Mouse (Mus musculus) heart, adult 2 months (tissue): ENCODE measurements around the gene Ndufa4l2. TPM values are rescaled to one million over a fixed set of nuclear protein-coding genes. Genes with fewer than 3 reads are reported as not detected.

Source experiments
- DNase-seq, 2 experiments: peaks; one replicate each; pipeline ENCODE4 v3.0.0; 2021
- H3K27ac ChIP-seq: fragments of 200-600 bp; 2 replicates; pipeline ENCODE4 v1.8.1; 2022
- H3K27me3 ChIP-seq: fragments of 200-500 bp; 2 replicates; pipeline ENCODE4 v1.6.1; 2012; ENCODE audit warnings: mild to moderate bottlenecking, low read length, inconsistent platforms, mixed read lengths; ENCODE audit not compliant: control insufficient read depth, insufficient read depth
- H3K36me3 ChIP-seq: fragments of 200-500 bp; 2 replicates; pipeline ENCODE4 v1.6.1; 2012; ENCODE audit warnings: low read length, inconsistent platforms; ENCODE audit not compliant: control insufficient read depth, insufficient read depth
- H3K4me1 ChIP-seq: fragments of 200-500 bp; 2 replicates; pipeline ENCODE4 v1.6.1; 2011; ENCODE audit warnings: low read length; ENCODE audit not compliant: control insufficient read depth, insufficient read depth
- H3K4me3 ChIP-seq: fragments of 200-600 bp; 2 replicates; pipeline ENCODE4 v1.8.1; 2022
- H3K79me2 ChIP-seq: fragments of 200-500 bp; replicated peaks from 2 replicates; pipeline ENCODE4 v1.6.1; 2012; ENCODE audit warnings: mild to moderate bottlenecking, inconsistent platforms, low read length, moderate library complexity, mixed read lengths; ENCODE audit not compliant: control insufficient read depth, insufficient read depth
- H3K9ac ChIP-seq: fragments of 200-500 bp; 2 replicates; pipeline ENCODE4 v1.6.1; 2012; ENCODE audit warnings: low read depth, mild to moderate bottlenecking, control low read depth, inconsistent platforms, low read length, mixed read lengths
- CTCF ChIP-seq: fragments of 200-600 bp; IDR thresholded peaks from 2 replicates; pipeline ENCODE4 v1.8.1; 2022; ENCODE audit warnings: antibody characterized with exemption, mild to moderate bottlenecking, moderate library complexity
- EP300 ChIP-seq: fragments of 200-500 bp; IDR thresholded peaks from 2 replicates; pipeline ENCODE4 v1.6.1; 2011; ENCODE audit warnings: low read depth, low read length, control low read depth; ENCODE audit not compliant: insufficient read depth
- POLR2A ChIP-seq: fragments of 200-500 bp; IDR thresholded peaks from 2 replicates; pipeline ENCODE4 v1.6.1; 2011; ENCODE audit warnings: mild to moderate bottlenecking, low read depth, low read length, control low read depth; ENCODE audit not compliant: insufficient read depth
- WGBS: fragments of 180-500 bp; shearing (Covaris S2); methylation state at CpG from one replicate; pipeline ENCODE4 v1.1.7; 2018; 5-methylcytosine and 5-hydroxymethylcytosine counted together
- intact Hi-C: fragments of 180-260 bp; cut with DNase I; formaldehyde crosslinking; loops from one replicate; pipeline ENCODE4 v1.15.1; 2025
- polyA plus RNA-seq: library from polyadenylated mRNA; depleted of rRNA; stranded (reverse); fragments of >200 nt; gene quantifications from 2 replicates; pipeline ENCODE4 v1.2.3, GENCODE M21; 2012
- total RNA-seq, 2 experiments: library from RNA; stranded (reverse); gene quantifications; 2 replicates each; pipeline ENCODE4 v1.2.3; 2021

Ndufa4l2 gene
- total and polyA plus RNA-seq, 3 experiments: 20.1 to 45.1 (median 27.9) TPM

DNA sequence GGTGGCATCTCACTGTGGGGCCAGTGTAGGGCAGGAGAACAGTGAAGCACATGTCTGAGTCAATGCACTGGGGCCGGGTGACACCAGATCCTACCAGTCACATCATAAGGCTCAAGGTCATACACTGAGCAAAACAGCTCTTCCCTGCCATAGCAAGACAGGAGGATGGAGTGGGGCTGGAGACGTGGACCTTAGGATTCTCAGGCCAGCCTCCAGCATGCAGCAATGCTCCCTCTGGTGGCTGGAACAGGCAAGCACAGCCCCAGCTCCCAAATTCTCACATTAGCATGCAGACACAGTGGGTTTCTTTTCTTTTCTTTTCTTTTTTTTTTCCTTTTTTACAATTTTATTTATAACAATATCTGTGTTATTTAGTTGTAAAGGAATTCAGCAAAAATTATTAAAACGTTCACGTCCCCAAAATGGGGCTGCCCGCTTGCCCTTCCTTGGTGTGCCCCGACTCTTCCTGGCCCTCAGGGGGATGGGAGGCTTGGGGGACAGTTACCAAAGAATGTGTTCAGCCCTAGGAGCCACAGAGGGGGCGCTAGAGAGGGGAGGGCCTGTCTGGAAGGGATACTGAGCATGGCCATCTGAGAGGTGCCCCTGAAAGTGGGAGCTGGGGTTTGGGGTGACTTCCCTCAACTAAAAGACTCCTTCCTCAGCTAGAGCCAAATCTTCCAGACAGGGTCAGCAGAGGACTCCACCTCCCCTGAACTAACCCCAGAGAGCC lies 23.3 kb downstream of the Ndufa4l2 start:
- H3K4me3 ChIP-seq: no peak overlapping the region
- intact Hi-C loops: loop anchor here (1.0 kb wide), 2 partner anchors 25 to 29 kb away; no protein-coding TSS in a partner anchor
- H3K36me3 ChIP-seq: no peaks in the 10 kb centered on the region
- peak; percentile 75 to 84 for DNase-seq
- TF ChIP-seq CTCF: peak; percentile 98
- TF ChIP-seq EP300: no peak
- no peak for TF ChIP-seq POLR2A
- 27% methylated on average over 7 of the region's 7 CpGs for WGBS
- H3K4me1 ChIP-seq: peaks cover 4% of the 10 kb centered on the region
- no peak overlapping the region for H3K9ac ChIP-seq
- no peak overlapping the region for H3K27ac ChIP-seq
- H3K27me3 ChIP-seq: peaks cover 11% of the 10 kb centered on the region
- H3K79me2 ChIP-seq: no peaks in the 10 kb centered on the region

DNA sequence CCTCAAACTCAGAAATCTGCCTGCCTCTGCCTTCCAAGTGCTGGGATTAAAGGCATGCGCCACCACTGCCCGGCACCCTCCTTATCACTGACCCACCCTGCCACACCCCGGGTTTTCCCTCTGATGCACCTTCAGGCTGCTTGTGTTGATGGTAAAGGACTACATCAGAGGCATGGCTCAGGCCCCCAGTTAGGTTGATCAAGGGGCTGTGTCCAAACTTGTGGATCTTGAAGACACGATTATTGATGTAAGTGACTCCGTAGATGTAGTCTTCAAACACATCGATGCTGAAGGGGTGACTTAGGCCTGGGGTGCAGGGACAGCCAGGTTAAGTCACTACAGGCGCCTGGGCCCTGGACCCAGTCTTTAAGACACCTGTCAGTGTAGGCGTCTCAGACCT lies 26.7 kb downstream of the Ndufa4l2 start:
- Histone ChIP-seq H3K4me1 (no peaks in the 10 kb centered on the region), H3K79me2 (no peaks in the 10 kb centered on the region), H3K27me3 (no peaks in the 10 kb centered on the region), H3K9ac (no peak overlapping the region), H3K27ac (no peak overlapping the region), H3K36me3 (no peaks in the 10 kb centered on the region), H3K4me3 (no peak overlapping the region)
- intact Hi-C loops: no loop called here
- WGBS: 94% methylated on average over 8 of the region's 8 CpGs
- no peak for DNase-seq
- no peak for TF ChIP-seq EP300
- no peak for TF ChIP-seq POLR2A
- TF ChIP-seq CTCF: no peak

DNA sequence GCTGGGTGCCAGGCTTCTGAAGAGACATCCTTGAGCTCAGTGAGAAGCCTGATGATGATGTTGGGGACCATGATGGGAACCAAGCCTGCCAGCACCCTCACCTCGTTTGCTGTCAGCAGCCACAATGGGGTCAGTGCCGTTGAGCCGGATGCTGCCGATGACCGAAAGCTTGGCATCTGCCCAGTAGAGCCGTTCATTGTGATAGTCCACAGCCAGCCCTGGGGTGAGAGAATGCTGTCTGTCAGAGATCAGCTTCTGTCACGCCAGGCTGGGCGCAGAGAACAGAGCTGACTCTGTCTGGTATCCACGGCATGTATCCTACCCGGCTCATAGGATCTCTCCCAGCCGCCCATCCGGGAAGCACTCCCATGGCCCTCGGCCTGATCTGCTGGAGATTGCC lies 27.3 kb downstream of the Ndufa4l2 start:
- H3K79me2 ChIP-seq: no peaks in the 10 kb centered on the region
- no peak for TF ChIP-seq POLR2A
- TF ChIP-seq EP300: no peak
- TF ChIP-seq CTCF: no peak
- H3K9ac ChIP-seq: no peak overlapping the region
- H3K36me3 ChIP-seq: no peaks in the 10 kb centered on the region
- no peaks in the 10 kb centered on the region for H3K4me1 ChIP-seq
- intact Hi-C loops: no loop called here
- H3K4me3 ChIP-seq: no peak overlapping the region
- no peak overlapping the region for H3K27ac ChIP-seq
- DNase-seq: peak in 1 of 2 experiments; percentile 42
- H3K27me3 ChIP-seq: no peaks in the 10 kb centered on the region
- WGBS: 54% methylated on average over 13 of the region's 13 CpGs

DNA sequence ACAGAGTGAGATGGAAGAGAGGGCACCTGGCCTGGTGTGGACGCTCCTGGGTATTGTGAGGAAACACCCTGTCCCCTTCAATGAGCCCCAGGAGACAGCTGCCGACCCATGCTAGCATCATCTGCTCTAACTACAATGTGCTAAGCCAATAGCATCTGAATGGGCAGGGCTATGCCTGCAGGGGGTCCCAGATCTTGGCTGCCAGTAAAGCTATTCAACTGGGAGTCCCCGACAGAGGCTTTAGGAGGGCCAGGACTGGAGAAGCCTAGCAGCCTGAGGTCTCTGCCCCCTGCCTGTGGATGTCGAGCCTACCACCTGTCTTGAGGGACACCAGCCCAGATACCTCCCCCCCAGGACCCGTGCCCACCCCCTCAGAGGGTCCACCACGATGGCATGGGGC lies 28.0 kb downstream of the Ndufa4l2 start:
- no peak for DNase-seq
- Histone ChIP-seq H3K36me3 (no peaks in the 10 kb centered on the region), H3K27me3 (no peaks in the 10 kb centered on the region), H3K79me2 (no peaks in the 10 kb centered on the region), H3K9ac (no peak overlapping the region), H3K4me3 (no peak overlapping the region), H3K4me1 (no peaks in the 10 kb centered on the region), H3K27ac (no peak overlapping the region)
- 66% methylated on average over 6 of the region's 6 CpGs for WGBS
- intact Hi-C loops: no loop called here
- TF ChIP-seq EP300 (no peak), POLR2A (no peak), CTCF (no peak)

DNA sequence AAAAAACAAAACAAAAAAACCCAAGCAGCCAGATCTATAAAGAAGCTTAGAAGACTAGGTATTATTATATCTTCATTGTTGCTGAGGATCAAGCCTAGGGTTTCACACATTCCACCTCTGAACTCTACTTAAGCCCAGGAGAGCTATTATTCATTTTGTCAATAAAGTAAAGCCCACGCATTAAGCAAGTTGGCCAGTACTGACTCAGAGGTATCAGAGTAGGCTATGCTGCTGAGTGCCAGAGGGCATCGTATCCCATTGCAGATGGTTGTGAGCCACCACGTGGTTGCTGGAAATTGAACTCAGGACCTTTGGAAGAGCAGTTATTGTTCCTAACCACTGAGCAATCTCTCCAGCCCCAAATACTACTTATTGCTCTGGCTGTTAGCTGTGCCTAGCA lies 29.1 kb downstream of the Ndufa4l2 start:
- Histone ChIP-seq H3K79me2 (no peaks in the 10 kb centered on the region), H3K36me3 (no peaks in the 10 kb centered on the region)

DNA sequence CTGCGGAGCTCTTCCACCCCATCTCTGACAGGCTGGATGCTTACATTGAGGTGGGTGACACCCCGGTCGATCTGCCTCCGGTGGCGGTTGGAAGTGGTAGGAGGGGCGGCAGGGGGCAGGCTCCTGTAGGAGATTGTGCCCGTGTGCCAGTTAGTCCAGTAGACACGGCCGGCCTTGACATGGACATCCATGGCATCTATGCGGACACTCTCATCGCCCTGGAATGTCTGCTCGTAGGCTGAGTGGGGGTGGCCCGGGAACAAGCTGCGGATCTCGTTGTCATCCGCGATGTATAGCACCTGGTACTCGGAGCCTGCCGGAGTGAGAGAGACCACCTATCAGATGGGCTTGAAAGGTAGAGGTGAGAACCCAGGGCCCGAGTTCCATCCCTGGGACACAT lies 29.6 kb downstream of the Ndufa4l2 start:
- intact Hi-C loops: no loop called here
- DNase-seq: no peak
- H3K9ac ChIP-seq: no peak overlapping the region
- 87% methylated on average over 20 of the region's 20 CpGs for WGBS
- H3K4me3 ChIP-seq: no peak overlapping the region
- TF ChIP-seq POLR2A: no peak
- TF ChIP-seq EP300: no peak
- TF ChIP-seq CTCF: no peak
- no peak overlapping the region for H3K27ac ChIP-seq
- no peaks in the 10 kb centered on the region for H3K27me3 ChIP-seq
- H3K79me2 ChIP-seq: no peaks in the 10 kb centered on the region
- no peaks in the 10 kb centered on the region for H3K4me1 ChIP-seq
- no peaks in the 10 kb centered on the region for H3K36me3 ChIP-seq

More for the DNA sequence above, 29.1 kb downstream of the Ndufa4l2 start:
- no peak overlapping the region for H3K9ac ChIP-seq
- no peaks in the 10 kb centered on the region for H3K27me3 ChIP-seq
- H3K4me3 ChIP-seq: no peak overlapping the region
- TF ChIP-seq POLR2A (no peak), EP300 (no peak), CTCF (no peak)
- DNase-seq: no peak
- no peaks in the 10 kb centered on the region for H3K4me1 ChIP-seq
- no peak overlapping the region for H3K27ac ChIP-seq
- intact Hi-C loops: no loop called here
- 76% methylated on average over 3 of the region's 3 CpGs for WGBS
